Mouse (Mus musculus) gonadal fat pad, adult 2 months (tissue): Measurements from ENCODE around the gene Wdr82. TPM values are rescaled to one million over a fixed set of nuclear protein-coding genes. Genes with fewer than 3 reads are reported as not detected.

ENCODE experiments used
- DNase-seq: peaks from one replicate; pipeline ENCODE4 v3.0.0-alpha.2; 2012; ENCODE audit warnings: low read depth
- polyA plus RNA-seq: library from polyadenylated mRNA; depleted of rRNA; stranded (reverse); fragments of >200 nt; gene quantifications from 2 replicates; pipeline ENCODE4 v1.2.3, GENCODE M21; 2012

Gene Wdr82
- polyA plus RNA-seq, 1 experiment, result 46.2 TPM

GRCm38 (mm10) chr9:106197732-106198131 lies 27.0 kb downstream of the Wdr82 start:
- no peak for DNase-seq

GRCm38 (mm10) chr9:106198962-106199458 lies 28.3 kb downstream of the Wdr82 start:
- no peak for DNase-seq

DNA sequence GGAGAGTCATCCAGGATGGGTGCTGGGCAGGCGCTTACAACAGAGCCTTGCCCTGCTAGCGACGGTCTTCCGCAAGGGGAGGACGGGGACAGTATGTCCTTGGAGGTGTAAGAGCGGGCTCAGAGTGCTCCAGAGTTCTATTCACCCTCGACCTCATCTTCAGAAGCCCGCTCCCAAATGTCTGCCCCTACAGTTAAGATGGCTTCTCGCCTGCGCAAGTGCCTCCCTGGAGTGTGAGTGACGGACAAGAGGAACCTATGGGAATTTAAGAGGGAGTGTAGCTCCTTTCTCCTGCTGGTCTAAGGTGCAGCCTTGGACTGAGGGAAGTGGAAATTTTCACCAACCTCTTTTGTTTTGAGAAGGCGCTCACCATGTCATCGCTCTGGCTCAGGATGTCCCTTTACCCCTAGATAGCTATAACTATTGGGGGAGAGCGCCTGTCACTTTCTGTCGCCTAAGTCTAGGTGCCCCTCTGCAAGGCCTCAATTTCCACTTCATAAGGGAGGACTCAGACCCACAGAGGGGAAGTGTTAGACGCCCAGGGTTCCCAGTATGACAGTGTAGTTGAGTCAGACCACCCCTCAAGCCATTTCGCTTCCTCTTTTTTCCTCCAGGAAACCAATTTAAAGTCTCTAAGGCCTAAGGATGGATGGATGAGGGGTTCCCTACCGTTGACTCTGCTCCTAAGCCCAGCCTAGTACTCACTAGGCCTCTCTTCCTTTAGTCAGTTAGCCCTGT lies 29.0 kb downstream of the Wdr82 start, which contains the start of gene Ppm1m:
Gene Ppm1m, minus strand, starts transcription at position 212 of the 738 bp plus-strand sequence.
- no peak for DNase-seq

DNA sequence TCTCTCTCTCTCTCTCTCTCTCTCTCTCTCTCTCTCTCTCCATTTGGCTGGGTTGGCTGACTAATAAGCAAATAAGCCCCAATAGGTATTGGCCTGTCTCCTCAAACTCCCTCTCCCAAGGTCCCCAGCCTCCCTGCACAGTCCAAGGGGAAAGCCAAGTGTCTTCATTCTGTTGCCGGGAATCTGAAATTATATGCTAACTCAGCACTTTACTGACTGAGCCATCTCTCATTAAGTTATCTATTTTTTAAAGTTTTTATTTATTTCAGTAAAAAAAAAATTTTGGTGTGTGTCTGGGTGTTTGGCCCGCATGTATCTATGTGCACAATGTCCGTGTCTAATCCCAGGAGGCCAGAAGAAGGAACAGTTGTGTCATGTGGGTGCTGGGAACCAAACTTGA lies 31.2 kb downstream of the Wdr82 start:
- no peak for DNase-seq

DNA sequence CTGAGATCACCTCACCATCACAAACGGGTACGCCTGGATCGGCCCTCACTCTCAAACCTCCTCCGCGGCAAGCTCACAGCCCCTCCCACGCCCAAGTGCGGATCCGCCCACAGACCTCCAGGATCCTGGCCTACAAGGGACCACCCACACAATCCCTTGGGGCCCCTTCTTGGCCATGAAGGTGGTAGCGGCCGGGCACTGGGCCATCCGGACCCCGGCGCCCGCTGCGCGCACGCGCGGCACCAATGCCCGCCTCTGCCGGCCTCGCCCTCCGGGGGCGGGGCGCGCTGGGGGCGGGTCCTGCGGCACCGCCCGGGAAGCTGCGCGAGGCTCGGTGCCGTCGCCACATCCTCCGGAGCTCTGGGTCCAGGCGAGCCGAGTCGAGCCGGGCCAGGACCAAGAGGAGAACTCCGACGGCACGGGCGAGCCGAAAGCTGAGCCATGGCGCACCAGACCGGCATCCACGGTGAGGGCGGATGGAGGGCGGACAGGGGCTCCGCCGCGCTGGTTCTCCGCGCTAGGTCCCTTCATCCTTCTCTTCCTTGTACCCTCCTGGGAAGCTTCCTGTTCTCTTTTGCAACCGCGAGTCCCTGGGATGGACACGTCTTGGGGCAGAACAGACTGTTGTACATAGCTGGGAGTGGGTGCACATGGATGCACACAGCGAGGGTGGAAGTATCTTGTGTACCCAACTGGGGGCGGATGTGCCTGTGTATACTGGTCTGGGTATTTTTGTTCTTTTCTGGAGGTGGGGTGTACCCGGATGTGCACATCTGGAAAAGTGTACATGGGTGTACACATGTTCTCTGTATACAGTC lies 32.3 kb downstream of the Wdr82 start, which contains the start of gene Twf2:
Gene Twf2, plus strand, starts transcription at position 290 of the 818 bp plus-strand sequence.
- DNase-seq, result no peak

- no peak for DNase-seq
These were observed 33.5 kb downstream of the Wdr82 start for GRCm38 (mm10) chr9:106203990-106204851.

DNA sequence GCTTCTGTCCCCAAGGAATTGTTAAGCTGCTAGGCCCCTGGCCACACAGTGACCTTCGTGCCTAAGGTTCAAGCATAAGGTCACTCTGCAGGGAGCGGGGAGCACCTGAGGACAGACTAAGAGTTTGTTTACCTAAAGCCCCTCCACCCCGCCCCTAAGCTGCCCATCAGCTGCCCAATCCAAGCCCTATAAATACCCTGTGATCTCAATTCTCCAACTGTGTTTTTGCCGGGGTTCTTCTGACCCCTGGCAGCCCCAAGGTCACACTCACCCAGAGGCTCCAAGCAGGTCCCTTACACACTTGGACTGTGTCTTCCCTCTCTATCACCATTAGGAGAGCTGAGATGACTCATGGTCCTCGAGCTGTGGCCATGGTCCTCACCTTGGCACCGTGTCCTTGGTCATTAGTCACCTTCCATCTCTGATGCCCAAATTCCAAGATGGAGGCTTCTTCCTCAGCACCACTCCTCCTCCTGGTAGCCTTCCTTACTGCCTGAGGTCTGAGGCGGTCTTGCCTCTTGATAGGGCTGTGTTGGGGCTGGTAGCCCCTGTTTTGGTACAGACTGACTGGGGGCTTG lies 35.1 kb downstream of the Wdr82 start:
- no peak for DNase-seq

DNA sequence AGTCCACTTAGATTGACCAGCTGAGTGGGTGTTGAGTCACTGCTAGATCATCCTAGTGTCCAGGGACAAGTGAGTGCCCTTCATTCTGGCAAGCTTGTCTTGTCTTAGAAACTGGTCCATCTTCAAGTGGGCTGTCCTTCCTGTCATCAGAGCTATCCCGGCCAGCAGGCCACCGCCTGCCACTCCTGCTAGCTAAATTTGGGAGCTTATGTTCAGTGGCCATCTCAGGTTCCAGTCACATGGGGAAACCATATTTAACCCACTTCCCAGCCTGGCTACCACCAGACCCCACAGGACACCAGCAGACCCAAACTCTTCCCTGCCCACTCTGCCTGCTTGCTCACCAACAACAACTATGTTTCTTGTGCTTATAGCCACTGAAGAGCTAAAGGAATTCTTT lies 35.8 kb downstream of the Wdr82 start:
- DNase-seq, result no peak

- DNase-seq, result no peak
These were observed 37.5 kb downstream of the Wdr82 start for GRCm38 (mm10) chr9:106208181-106208580.

DNA sequence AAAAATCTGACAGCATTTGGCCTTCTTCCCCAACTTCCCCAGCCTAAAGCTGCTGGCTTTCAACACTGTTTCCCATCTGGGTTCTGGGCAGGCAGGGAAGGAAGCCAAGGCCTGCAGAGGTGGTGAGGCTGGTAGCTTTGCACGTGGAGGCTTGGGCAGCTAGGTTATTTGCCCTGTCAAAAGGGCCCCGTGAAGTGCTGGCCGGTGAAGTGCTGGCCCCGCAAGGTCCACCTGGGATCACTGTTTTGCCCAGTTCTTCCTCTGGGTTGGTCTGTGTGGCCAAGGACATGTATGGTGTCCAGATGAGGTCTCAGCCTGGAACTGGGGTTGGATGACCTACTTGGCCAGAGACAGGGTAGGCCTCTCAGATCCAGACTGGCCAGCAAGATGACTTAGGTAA lies 39.2 kb downstream of the Wdr82 start:
- no peak for DNase-seq

- DNase-seq, result no peak
These were observed 40.3 kb downstream of the Wdr82 start for GRCm38 (mm10) chr9:106210853-106211609.

DNA sequence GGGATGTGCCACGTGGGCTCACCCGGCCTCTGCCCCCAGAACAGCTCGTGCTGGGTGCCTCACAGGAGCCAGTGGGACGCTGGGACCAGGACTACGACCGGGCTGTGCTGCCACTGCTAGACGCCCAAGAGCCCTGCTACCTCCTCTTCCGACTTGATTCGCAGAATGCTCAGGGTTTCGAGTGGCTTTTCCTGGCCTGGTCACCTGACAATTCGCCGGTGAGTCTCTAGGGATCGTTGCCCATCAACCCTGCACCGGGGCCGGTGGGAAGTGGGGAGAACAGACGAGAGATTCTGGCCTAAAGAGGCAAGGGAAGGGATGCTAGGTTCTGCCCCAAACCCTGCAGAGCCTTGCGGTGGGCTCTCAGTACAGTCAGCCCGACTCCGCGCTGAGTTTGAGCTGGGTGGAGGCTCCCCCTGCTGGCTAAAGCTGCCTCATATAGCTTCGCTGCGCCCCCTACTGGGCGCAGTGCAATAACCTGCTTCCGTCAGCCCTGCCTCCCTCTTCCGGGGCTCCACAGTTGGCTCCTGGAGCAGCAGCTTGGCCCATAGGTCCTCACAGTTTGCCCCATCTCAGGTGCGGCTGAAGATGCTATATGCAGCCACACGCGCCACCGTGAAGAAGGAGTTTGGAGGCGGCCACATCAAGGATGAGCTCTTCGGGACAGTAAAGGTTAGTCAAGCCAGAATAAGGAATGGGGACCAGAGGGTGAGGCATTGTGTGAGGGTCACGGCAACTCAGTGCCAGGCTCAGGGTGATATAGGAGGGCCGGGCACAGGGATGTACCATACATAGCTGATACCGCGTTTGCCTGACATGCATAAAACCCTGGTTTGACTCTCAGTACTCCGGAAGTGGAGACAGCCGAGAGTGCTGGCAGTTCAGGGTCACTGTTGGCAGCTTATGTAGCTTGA lies 41.2 kb downstream of the Wdr82 start:
- no peak for DNase-seq

GRCm38 (mm10) chr9:106212594-106212981 lies 41.9 kb downstream of the Wdr82 start:
- DNase-seq, result no peak

GRCm38 (mm10) chr9:106215341-106216125 lies 44.8 kb downstream of the Wdr82 start:
- DNase-seq, result no peak

DNA sequence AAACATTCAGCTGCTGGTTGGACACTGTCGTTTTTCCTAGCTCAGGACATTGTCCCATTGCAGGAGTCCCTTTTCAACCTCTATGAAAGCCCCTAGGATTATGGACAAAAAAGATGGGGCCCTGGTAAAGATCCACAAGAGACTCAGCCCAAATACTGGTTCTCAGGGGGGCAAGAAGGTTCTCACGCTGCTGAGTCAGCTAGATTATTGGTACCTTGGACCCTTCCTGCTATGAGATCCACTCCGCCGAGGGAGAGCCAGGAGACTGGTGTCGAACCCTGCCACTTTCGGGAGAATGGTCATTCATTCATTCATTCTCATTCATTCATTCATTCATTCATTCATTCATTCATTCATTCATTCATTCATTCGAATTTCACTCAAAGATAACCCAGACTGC lies 46.2 kb downstream of the Wdr82 start:
- no peak for DNase-seq

DNA sequence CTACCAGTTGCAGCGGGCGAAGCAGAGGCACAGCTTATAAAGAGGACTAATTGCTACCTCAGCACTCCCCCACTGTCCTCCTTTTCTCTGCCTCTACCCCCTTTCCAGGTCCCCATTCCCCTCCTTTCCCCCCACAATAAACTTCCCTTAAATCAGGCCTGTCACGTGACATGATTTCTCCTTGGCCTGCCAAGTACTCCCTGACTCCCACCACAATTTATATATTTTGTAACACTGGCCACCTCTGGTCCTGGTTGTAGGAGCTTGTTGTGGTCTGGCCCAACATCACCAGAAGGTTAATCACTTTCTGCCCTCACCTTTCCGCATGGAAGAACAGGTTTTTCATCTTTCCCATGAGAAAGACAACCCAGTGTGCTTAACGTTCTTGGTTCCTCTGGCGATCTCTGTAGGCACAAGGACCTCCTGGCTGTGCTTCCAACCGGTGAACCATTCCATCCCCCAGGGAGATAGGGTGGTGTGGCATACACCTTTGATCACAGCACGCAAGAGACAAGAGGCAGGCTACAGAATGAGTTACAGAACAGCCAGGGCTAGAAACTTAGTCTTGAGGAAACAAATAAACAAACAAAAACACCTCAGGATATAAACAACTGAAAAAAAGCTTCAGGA lies 50.3 kb downstream of the Wdr82 start:
- no peak for DNase-seq

GRCm38 (mm10) chr9:106222261-106222851 lies 51.6 kb downstream of the Wdr82 start, which contains the start of gene Tlr9:
Gene Tlr9 (plus strand): TSS chr9:106222598.
- DNase-seq, result no peak

DNA sequence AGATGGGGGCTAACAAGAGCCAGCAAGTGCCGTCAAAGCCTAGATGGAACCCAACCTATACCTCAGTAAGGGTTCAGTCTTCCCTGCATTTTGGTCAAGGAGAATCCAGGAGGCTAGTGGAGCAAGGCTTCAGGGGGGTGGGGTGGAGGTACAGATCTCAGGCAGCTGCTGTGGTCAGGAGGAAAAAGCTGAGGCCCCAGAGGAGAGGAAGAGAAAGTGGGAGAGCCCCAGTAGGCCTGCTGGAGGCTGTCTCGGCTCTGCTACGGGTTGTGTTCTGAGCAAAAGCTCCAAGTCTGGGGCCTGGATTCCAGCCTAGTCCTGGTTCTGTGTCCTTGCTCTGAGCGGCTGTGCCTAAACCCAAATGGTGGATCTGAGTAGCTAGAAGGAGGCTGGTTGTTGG lies 52.3 kb downstream of the Wdr82 start:
- DNase-seq, result no peak
